Mouse (Mus musculus) adipocyte (in vitro differentiated cells): Measurements from ENCODE around the gene 1700122O11Rik.

ENCODE experiments used
- DNase-seq: peaks from one replicate; pipeline ENCODE4 v3.0.0-alpha.2; 2016; ENCODE audit warnings: low spot score

1700122O11Rik gene

DNA sequence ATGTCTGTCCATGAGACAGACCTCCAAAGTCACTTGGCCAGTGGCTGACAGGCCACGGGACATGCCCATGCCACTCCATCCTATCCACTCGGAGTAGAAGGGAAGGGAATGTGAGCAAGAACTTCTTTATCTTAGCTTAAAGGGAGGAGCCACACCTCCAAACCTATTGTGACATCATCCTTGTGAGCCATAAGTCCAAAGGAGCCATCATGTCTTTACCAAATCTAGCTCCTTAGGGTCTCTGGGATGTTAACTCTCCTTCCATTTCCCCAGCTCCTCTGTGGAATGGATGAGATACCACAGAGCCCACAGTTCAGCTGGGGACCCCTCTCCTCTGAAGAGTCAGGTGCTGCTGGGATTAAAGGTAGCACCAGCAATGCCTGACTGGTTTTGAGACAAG lies at the start of gene 1700122O11Rik:
TSS of gene 1700122O11Rik (minus strand) at position 101 of the 400 bp plus-strand sequence.
- DNase-seq = no peak

DNA sequence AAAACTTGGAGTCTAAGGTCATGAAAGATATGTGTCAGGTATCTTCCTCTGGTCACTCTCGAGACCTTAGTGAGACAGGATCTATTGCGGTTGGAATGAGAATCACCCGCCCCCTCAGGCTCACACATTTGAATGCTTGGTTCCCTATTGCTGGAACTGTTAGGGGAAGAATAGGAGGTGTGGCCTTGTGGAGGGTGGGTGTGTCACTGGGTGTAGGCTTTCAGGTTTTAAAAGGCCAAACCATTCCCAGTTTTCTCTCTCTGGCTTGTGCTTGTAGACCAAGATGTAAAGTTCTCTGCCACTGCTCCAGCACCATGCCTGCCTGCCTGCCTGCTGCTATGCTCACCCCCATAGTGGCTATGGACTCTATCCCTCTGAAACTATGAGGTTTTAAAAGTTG lies 42.5 kb upstream of the 1700122O11Rik start:
- no peak for DNase-seq

DNA sequence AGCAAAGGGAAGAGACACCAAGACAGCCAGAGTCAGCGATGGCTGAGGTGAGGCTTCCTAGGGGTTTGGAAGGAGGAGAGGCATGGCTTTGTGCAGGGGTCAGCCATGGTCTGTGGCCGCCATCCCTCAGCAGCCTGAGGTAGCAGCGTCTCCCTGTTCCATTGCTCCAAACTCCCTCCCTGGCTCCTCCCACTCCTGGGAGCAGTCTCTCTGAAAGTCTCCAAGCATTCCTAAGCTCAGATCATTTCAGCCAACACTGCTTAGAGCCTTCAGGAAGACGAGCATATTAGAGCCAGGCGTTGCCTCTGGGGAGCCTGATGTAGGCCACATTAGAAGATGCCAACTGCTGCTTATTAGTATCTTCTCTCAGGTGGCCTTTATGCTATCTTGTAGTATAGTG lies 29.6 kb upstream of the 1700122O11Rik start:
- DNase-seq = no peak

DNA sequence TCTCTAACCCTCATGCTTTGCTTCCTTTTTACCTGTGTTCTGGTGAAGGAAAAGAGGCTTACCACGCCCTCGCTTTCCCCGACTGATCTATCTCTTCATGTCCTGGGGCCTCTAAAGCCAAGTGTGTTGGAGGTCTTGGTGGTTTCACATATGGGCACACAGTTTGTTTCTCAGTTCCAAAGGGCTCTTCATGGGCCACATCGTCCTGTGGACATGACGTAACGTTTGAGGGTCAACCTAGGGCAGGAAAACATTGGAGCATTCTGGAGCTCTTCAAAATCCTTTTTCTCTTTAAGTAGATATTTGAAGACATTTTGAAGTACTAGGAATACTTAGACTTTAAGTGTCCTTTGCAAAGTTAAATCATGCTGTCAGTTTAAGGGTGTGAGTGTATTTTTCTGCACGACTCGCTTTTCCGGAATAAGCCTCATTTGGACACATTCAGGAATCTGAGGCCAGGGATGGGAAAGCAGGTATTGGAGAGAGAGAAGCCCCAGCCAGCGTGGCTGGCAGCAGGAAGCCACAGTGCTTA lies 29.1 kb upstream of the 1700122O11Rik start:
- DNase-seq = no peak

DNA sequence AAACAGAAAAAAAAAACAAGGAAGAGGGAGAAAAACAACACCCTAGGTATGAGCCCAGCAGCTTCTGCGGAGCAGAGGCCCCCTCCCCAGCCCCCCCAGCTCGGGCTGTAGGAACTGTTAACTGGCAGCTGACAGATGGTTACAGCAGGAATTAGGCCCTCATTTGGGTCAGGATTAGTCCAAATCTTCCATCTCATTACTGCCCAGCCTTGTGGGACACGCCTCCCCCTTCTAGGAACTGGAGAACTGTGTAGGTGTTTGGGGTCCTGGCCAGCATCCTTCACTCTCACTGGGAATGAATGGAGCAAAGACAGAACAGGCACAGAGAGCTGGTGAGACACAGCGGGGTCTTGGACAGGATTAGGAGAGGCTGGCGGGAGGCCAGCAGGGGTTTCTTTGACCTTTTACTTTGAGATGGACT lies 27.0 kb upstream of the 1700122O11Rik start:
- no peak for DNase-seq

DNA sequence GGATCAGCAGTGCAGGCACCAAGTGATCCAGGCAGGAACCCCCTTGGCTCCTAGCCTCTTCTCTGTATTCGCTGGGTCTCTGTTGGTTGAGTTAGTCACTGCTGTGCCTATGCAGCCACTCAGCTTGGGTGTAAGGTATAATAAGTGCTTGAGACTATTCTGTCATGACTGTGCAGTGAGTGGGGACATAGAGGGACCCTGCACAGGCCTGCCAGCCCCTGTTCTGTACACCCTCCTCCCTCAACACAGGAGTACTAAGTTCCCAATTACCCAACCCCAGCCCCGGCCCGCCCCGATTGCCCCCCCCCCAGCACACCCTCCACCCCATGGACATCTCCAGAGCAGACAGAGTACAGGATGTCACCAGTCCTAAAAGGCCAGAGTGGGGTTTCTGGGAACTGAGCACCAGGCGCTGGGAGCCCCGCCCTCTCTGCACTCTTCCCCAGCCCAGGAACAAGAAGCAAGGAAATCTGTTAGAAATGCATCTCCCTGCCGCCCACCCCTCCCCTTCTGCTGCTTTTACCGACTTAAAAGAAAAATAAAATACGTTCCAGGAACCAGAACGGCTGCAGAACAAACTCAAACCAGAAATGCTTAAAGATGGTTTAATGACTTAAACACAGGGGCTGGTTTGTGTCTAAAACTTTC lies 26.2 kb upstream of the 1700122O11Rik start:
- DNase-seq = no peak

DNA sequence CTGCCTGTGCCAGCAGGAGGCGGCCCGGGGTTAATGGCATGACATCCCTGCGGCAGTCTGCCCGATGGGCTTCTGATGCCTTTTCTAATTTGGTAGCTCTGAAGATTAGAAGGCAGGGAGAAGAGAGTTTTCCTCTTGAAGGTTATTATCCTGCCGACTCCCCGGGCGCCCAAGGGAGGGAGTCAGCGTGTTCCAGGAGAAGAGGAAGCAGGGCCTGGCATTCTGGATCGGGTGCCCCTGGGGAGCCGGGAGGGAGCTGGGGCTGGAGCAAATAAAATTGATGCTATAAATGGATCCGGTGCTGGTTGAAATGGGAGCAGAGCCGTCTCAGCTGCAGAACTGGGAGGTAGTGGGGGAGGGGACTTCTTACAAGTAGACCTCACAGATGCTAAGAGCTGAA lies 19.3 kb upstream of the 1700122O11Rik start:
- DNase-seq = no peak

DNA sequence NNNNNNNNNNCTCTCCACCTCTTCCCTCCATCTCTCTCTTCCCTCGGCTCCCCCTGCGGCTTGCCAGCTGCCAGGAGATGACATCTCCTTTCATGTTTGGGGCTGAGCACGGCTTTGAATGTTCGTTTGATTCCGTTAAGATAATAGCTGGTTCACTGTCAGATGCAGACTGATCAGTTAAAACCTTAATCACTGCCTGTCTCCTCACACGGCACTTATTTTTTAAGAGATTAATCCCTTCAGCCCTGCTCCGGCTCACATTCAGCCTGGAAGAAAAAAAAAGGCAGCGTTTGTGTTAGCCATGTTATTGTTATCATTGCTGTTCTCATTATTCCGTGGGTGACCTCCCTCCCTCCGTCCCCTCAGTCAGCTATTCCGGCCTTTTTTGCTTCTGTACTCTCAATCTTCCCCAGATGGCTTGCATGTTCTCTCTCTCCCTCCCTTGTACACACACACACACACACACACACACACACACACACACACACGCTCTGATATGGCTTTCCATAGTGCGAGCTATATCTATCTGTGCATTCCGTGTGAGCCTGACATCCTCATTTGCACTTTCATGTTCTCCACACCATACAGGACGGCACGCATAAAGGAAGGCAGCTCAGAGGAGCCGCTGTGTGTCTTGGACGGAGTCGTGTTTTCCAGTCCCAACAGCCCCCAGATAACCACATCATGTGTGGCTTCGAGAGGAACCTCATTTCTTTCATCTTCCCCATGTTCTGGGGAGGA lies 17.2 kb upstream of the 1700122O11Rik start:
- DNase-seq = no peak

DNA sequence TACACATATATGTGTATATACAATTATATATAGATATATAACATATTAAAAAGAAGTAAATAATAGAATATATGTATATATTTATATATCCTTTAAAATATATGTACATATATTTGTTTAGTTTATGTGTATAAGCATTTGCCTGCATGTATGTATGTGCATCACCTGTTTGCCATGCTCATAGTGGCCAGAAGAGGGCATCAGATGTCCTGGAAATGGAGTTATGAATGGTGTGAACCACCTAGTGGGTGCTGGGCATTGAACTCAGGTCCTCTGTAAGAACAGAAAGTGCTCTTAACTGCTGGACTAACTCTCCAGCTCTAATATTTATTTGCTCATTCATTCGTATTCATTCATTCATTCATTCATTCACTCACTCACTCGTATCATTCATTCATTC lies 15.6 kb upstream of the 1700122O11Rik start:
- DNase-seq = no peak

DNA sequence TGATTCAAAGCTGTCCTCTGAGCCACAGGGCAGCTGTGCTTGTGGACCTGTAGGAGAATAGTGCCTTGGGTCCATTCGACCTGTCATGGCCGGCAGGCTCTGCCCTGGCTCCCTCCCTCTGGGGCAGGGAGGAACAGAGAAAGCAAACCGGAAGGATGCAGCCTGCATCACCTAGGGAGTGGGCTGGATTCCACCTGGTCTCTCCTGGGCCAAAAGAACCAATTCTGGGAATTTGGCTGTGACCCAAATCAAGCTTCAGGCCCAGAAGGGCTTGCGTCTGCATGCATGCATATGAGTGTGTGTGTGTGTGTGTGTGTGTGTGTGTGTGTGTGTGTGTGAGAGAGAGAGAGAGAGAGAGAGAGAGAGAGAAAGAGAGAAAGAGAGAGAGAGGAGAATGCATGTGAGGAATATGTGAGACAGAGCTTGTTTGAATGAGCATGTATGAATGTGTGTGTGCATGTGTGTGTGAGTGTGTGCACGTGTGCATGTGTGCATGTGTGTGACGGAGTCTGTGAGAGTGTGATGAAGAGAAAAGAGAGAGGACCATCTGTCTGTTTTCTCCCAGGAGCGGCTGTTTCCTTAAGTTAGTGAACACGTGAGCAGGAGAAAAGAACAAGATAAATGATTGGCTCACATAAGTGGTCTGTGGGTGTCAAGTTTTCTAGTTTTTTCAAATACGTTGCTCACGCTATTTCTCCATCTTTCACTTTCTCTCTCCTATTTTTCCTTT lies 14.4 kb upstream of the 1700122O11Rik start:
- DNase-seq = no peak

DNA sequence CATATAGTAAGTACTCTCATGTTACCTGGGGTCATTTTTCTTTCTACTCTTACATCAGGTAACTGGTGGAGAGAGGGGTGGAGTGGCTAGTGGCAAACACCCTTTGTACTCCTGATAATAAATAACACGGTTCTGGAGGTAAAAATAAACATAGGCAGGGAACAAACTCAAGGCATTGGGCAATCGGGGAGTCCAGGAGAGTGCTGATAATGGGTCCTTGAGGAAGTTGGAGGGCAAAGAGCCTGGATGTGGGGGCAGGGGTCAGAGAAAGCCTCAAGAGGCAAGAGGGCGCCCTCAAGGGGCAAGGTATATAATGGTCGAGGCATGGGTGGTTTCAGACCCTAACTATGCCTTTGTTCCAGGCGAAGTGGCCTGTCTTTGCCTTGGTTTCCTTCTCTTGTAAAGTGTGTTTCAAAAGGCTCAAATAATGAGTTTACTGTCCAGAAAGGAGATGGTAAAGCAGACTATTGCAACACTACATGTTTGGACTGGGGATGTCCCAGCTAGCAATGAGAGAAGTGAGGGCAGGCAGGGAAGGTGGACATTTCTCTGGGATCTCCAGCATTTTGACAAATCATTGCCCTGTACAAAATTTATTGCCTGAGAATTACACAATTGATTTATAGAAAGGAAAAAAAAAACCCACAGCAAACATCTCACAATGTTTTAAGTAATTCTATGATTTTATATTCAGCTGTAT lies 13.7 kb upstream of the 1700122O11Rik start:
- no peak for DNase-seq

DNA sequence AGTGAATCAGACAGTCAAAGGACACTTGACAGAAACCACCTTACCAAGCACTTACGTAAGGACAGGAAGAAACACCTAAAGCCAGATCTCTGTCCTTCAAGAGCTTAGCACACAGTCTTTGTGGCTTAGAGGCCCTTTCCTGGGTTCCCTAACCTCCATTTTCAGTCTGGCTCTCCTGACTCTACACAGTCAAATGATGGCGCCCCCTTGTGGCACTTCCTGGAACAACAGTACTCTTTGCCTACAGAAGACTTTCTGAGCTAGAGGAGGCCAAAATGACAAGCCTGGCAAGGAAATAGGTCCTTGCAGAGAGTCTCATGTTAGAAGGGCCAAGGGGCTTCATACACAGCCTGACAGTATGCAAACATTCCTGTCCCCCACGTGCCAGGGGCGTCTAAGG lies 7.5 kb upstream of the 1700122O11Rik start:
- peak; percentile 58 for DNase-seq

DNA sequence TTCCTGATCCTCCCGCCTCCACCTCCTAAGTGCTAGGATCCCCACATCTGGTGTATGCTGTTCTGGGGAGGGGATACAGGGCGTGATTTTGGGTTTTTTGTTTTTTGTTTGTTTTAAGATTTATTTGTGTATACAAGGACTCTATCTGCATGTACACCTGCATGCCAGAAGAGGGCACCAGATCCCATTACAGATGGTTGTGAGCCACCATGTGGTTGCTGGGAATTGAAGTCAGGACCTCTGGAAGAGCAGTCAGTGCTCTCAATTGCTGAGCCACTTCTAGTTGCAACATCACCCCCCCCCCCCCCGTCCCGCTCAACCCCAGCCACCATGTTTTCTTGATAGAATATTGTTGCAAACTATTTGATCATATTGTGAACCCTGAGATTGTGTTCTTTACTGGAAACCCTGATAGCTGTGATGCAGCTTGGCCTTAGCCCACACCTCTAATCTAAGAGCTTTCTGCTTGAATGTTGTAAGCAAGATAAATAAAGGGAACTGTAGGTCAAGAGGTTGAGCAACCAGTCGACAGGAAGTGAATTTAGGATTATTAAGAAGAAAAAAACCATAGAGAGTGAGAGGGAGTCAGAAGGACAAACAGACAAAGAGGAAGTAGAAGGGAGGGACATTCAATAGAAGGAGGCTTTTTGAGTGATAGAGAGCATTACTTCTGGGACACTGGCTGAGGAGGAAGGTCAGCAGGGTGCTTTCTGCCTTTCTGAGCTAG lies 5.2 kb upstream of the 1700122O11Rik start:
- no peak for DNase-seq

DNA sequence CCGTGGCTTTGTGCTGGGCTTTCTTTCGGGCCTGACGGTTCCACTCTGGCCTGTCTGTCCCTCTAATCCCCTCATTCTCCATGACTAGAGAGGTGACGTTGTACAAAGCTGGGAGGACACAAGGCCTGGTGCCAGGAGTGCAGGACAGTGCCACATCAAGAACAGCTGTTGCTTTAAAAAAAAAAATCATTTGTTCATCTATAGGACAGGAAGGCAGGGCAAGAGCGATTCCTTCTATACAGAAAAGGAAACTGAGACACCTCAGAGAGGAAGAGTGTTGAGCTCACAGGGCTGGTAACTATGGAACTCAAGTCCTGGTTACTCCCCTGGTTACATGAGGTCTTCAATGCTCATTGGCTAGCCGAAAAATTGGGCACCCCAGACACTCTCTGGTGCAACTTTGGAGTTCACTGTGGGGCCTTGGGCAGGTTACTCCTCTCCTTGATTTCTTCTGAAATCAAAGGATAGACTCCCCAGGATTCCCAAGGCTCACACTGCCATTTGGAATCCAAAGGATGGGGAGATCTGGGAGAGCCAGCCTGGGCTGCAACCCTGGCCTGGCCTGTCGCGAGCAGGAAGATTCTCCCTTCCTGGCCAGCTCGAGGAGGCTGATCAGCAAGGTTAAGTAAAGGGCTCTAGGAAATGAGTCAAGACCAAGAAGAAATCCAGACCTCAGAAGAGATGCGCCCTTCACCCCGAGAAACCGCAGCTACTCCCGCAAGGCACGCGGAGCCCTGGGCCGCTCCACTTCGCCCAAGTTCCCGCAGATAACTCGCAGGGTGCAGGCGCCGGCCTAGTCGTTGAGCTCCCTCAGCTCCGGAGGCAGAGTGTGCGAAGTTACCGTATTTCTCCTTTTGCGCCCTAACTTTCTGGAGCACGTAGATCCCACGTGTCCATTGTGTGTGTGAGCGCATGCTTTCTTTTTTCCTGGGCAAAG lies 3.5 kb upstream of the 1700122O11Rik start:
- no peak for DNase-seq

DNA sequence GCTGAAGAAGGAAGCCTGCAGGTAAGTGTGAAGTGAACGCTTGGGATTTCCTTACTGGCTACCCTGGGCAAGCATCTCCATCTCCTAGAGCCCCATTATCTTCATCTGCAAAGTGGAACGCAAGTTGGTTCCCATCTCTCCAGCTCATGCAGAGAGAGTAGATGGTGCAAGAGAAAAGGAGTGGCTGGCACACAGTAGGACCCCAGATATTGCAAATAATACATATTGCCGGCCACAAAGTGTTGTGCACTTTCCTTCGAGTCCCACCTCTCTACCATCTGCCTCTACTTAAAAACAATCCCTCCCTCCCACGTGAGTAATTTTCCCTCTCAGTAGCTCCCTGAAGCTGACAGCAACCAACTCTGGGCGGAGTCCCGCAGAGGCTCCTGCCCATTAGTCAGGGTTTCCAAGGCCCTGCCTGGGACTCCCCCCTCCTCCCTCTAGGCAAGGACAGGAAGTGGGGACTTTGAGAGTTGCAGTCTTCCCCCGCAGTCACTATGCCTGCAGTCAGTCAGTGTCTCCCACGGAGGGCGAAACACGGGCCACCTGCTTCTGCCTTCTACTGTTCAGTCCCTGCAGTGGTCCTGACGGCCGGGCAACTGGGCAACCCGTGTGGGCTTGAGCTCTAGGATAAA lies 1.3 kb upstream of the 1700122O11Rik start:
- no peak for DNase-seq

DNA sequence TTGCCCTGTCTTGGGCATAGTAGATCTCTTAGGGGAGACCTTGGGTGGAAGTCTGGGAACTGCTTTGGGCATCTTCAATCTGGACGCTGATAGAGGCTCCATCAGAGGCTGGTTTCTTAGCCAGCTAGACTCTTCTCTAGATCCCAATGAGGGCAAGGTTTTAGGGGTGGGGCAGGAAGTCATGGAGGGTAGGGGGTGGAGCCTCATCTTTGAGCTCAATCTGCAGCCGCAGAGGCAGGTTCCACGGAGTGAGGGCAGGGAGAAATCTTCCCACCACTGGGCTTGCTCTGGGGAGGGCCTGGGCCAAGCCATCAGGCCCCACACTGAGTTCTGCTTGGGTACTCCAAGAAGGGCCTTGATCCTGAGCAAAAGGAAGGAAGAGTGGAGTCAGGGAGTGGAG lies 1.2 kb downstream of the 1700122O11Rik start:
- DNase-seq = no peak

DNA sequence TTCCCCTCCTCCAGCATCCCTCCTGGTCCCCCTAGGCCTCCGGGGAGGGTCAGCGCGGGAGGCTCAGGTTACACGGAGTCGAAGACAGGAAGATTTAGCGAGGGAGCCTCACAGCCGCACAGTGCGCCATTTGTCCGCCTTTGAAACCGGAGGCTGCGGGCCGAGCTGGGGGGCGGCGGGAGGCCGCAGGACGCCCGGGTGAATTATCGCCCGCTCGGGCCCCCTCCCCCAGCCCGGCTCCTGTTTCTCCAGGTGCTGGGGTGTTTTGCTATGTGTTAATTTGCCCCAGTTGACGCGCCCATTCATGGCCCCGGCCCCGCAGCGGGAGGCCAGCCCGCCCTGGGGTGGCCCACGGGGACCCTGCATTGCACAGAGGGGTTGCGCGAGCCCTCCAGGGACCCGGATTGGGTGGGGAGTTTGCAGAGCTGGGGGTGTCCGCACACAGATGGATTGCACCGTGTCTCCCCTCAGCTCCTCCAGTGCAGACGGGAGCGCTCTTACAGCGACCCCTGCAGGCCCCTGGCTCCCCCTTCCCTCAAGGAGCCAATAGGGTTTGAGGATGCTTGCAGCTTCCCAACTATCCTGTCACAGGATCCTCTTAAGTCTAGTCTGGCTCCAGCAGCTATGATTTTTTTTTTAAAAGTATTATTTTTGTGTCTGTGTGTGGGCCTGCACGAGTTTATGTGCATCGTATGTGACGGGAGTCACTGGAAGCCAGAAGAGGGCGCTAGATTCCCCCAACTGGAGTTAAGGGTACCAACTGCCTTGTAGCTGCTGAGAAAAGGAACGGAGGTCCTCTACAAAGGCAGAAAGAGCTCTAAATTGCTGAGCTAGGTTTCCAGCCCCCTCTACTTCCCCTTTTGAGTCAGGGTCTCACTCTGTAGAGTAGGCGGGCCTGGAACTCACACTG lies 6.3 kb downstream of the 1700122O11Rik start:
- no peak for DNase-seq

DNA sequence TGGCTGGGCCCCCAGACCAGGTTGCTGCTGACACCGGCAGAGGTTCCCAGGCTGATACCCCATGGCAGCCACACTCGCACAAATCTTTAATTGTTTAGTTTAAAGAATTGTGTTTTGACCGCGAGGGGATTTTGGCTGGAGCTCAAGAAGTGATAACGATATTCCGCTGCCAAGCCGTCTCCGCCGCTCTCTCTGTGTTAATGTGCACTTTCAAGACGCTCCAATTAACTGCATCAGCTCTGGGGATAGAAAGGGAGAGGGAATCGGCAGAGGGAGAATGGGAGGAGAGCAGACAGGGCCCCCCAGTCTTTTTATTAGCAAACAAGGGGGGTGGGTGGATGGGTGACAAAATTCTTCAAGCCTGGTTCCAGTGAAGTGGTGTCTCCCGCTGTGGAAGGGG lies 8.9 kb downstream of the 1700122O11Rik start:
- no peak for DNase-seq

DNA sequence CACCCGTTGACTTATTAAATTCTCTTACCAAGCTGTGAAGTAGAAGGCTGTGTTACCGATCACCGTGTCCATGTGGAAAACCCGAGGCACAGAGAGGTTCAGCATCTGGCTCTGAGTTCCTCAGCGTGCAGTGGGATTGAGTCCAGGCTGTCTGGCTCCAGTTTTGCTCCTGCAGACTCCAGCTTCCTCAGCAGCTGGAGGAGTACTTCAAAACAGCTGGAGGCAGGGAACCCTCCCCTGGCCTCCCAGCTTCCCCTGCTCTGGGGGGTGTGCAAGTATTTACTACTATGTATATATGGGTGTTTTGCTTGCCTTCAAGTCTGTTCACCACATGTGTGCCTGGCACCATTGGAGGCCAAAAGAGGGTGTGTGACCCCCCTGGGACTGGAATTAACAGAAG lies 9.8 kb downstream of the 1700122O11Rik start:
- no peak for DNase-seq
